Mouse (Mus musculus) lung, embryonic 14.5 days (tissue): ENCODE measurements around the gene Ints4. TPM values are rescaled to one million over a fixed set of nuclear protein-coding genes. Genes with fewer than 3 reads are reported as not detected.

ENCODE experiments used
- ATAC-seq: fragments of 200-750 bp; cut with Nextera tagmentation; 2 replicates; pipeline ENCODE4 v1.8.0; 2017; ENCODE audit warnings: mild to moderate bottlenecking, moderate TSS enrichment, moderate library complexity; ENCODE audit not compliant: insufficient read depth
- DNase-seq: peaks from one replicate; pipeline ENCODE4 v3.0.0-alpha.2; 2015
- H3K27ac ChIP-seq: fragments of 300-500 bp; sonication (generic); 2 replicates; pipeline ENCODE4 v1.5.1; 2014; ENCODE audit warnings: low read depth, mild to moderate bottlenecking, moderate library complexity
- H3K27me3 ChIP-seq: fragments of 300-500 bp; sonication (generic); 2 replicates; pipeline ENCODE4 v1.6.1; 2014; ENCODE audit warnings: low read length, control low read depth; ENCODE audit not compliant: insufficient read depth
- H3K36me3 ChIP-seq: fragments of 300-500 bp; sonication (generic); 2 replicates; pipeline ENCODE4 v1.6.1; 2014; ENCODE audit warnings: control low read depth; ENCODE audit not compliant: insufficient read depth
- H3K4me1 ChIP-seq: fragments of 300-500 bp; sonication (generic); 2 replicates; pipeline ENCODE4 v1.6.1; 2014; ENCODE audit warnings: antibody characterized with exemption, control low read depth; ENCODE audit not compliant: insufficient read depth
- H3K4me2 ChIP-seq: fragments of 300-500 bp; sonication (generic); 2 replicates; pipeline ENCODE4 v1.6.1; 2014; ENCODE audit warnings: mild to moderate bottlenecking
- H3K4me3 ChIP-seq: fragments of 300-500 bp; sonication (generic); 2 replicates; pipeline ENCODE4 v1.5.1; 2014; ENCODE audit warnings: low read depth, low read length
- H3K9ac ChIP-seq: fragments of 300-500 bp; sonication (generic); 2 replicates; pipeline ENCODE4 v1.6.1; 2014
- H3K9me3 ChIP-seq: fragments of 300-500 bp; sonication (generic); 2 replicates; pipeline ENCODE4 v1.6.1; 2016; ENCODE audit warnings: low read depth, low read length, control low read depth
- CTCF ChIP-seq: IDR thresholded peaks from 2 replicates; pipeline ENCODE4 v1.5.1; 2016; ENCODE audit warnings: antibody characterized with exemption, low read depth
- WGBS: fragments of 180-500 bp; shearing (Covaris S2); extraction: QIAGEN DNeasy Blood & Tissue Kit; methylation state at CpG from one replicate; pipeline ENCODE4 v1.1.7; 2014; 5-methylcytosine and 5-hydroxymethylcytosine counted together
- polyA plus RNA-seq: library from polyadenylated mRNA; unstranded; fragments of >200 nt; fragmentation: Nextera tagmentation; extraction: Ambion mirVana; gene quantifications from 2 replicates; pipeline ENCODE4 v1.2.1, GENCODE M21; 2014

Ints4 gene
- polyA plus RNA-seq, 1 experiment from 2014 or later: 62.0 TPM

- TF ChIP-seq CTCF: no peak
- H3K9me3 ChIP-seq: no peaks in the 10 kb centered on the region
- H3K27ac ChIP-seq: no peak overlapping the region
- no peaks in the 10 kb centered on the region for H3K27me3 ChIP-seq
- H3K4me1 ChIP-seq: no peaks in the 10 kb centered on the region
- peaks cover 82% of the 10 kb centered on the region for H3K36me3 ChIP-seq
- H3K4me2 ChIP-seq: no peak overlapping the region
- no peak for DNase-seq
- ATAC-seq: no peak
- no peak overlapping the region for H3K9ac ChIP-seq
- 80% methylated on average over 5 of the region's 5 CpGs for WGBS
- H3K4me3 ChIP-seq: no peak overlapping the region
These were observed 54.8 kb downstream of the Ints4 start for GRCm38 (mm10) chr7:97535531-97535930.

- Histone ChIP-seq H3K4me3 (no peak overlapping the region), H3K36me3 (peaks cover 83% of the 10 kb centered on the region), H3K27ac (no peak overlapping the region), H3K4me2 (no peak overlapping the region), H3K9me3 (no peaks in the 10 kb centered on the region), H3K27me3 (no peaks in the 10 kb centered on the region), H3K9ac (no peak overlapping the region), H3K4me1 (no peaks in the 10 kb centered on the region)
- ATAC-seq: no peak
- TF ChIP-seq CTCF: no peak
- WGBS: 91% methylated on average over 5 of the region's 5 CpGs
- no peak for DNase-seq
These were observed 55.8 kb downstream of the Ints4 start for GRCm38 (mm10) chr7:97536571-97536970.

GRCm38 (mm10) chr7:97546462-97546861 lies 65.7 kb downstream of the Ints4 start:
- no peaks in the 10 kb centered on the region for H3K9me3 ChIP-seq
- DNase-seq (no peak), ATAC-seq (no peak)
- no peak for TF ChIP-seq CTCF
- H3K4me2 ChIP-seq: no peak overlapping the region
- WGBS: 90% methylated on average over 2 of the region's 2 CpGs
- H3K36me3 ChIP-seq: peaks cover 7% of the 10 kb centered on the region
- H3K4me3 ChIP-seq: no peak overlapping the region
- H3K27ac ChIP-seq: no peak overlapping the region
- no peaks in the 10 kb centered on the region for H3K4me1 ChIP-seq
- H3K27me3 ChIP-seq: no peaks in the 10 kb centered on the region
- no peak overlapping the region for H3K9ac ChIP-seq

- no peaks in the 10 kb centered on the region for H3K27me3 ChIP-seq
- no peaks in the 10 kb centered on the region for H3K36me3 ChIP-seq
- H3K4me3 ChIP-seq: no peak overlapping the region
- no peak overlapping the region for H3K27ac ChIP-seq
- TF ChIP-seq CTCF: no peak
- no peak overlapping the region for H3K4me2 ChIP-seq
- ATAC-seq (no peak), DNase-seq (no peak)
- no peaks in the 10 kb centered on the region for H3K9me3 ChIP-seq
- 89% methylated on average over 10 of the region's 10 CpGs for WGBS
- no peak overlapping the region for H3K9ac ChIP-seq
- no peaks in the 10 kb centered on the region for H3K4me1 ChIP-seq
These were observed 68.5 kb downstream of the Ints4 start for GRCm38 (mm10) chr7:97549301-97549700.

GRCm38 (mm10) chr7:97550673-97551072 lies 69.9 kb downstream of the Ints4 start:
- ATAC-seq (no peak), DNase-seq (no peak)
- Histone ChIP-seq H3K9ac (no peak overlapping the region), H3K9me3 (no peaks in the 10 kb centered on the region), H3K36me3 (no peaks in the 10 kb centered on the region), H3K4me3 (no peak overlapping the region), H3K4me1 (no peaks in the 10 kb centered on the region), H3K27me3 (no peaks in the 10 kb centered on the region), H3K4me2 (no peak overlapping the region), H3K27ac (no peak overlapping the region)
- TF ChIP-seq CTCF: no peak
- 88% methylated on average over 9 of the region's 9 CpGs for WGBS

- DNase-seq (no peak), ATAC-seq (no peak)
- no peak overlapping the region for H3K4me3 ChIP-seq
- TF ChIP-seq CTCF: no peak
- no peaks in the 10 kb centered on the region for H3K36me3 ChIP-seq
- 82% methylated on average over 2 of the region's 2 CpGs for WGBS
- H3K27ac ChIP-seq: no peak overlapping the region
- no peaks in the 10 kb centered on the region for H3K9me3 ChIP-seq
- H3K4me2 ChIP-seq: no peak overlapping the region
- no peaks in the 10 kb centered on the region for H3K4me1 ChIP-seq
- no peak overlapping the region for H3K9ac ChIP-seq
- H3K27me3 ChIP-seq: no peaks in the 10 kb centered on the region
These were observed 82.8 kb downstream of the Ints4 start for GRCm38 (mm10) chr7:97563576-97563975.

GRCm38 (mm10) chr7:97569372-97569771 lies 88.6 kb downstream of the Ints4 start:
- DNase-seq: no peak
- Histone ChIP-seq H3K4me2 (no peak overlapping the region), H3K27me3 (no peaks in the 10 kb centered on the region), H3K9me3 (no peaks in the 10 kb centered on the region), H3K36me3 (no peaks in the 10 kb centered on the region), H3K9ac (no peak overlapping the region), H3K4me3 (no peak overlapping the region), H3K4me1 (no peaks in the 10 kb centered on the region), H3K27ac (no peak overlapping the region)
- no peak for ATAC-seq
- no peak for TF ChIP-seq CTCF
- 66% methylated on average over 4 of the region's 4 CpGs for WGBS

GRCm38 (mm10) chr7:97570389-97570788 lies 89.6 kb downstream of the Ints4 start:
- DNase-seq (no peak), ATAC-seq (no peak)
- H3K4me1 ChIP-seq: no peaks in the 10 kb centered on the region
- H3K9me3 ChIP-seq: no peaks in the 10 kb centered on the region
- TF ChIP-seq CTCF: 0 out of 2 replicates have a peak, but pooled peaks have one; percentile 15
- WGBS: 83% methylated on average over 1 of the region's 1 CpGs
- no peak overlapping the region for H3K9ac ChIP-seq
- no peak overlapping the region for H3K27ac ChIP-seq
- no peaks in the 10 kb centered on the region for H3K27me3 ChIP-seq
- no peaks in the 10 kb centered on the region for H3K36me3 ChIP-seq
- no peak overlapping the region for H3K4me3 ChIP-seq
- no peak overlapping the region for H3K4me2 ChIP-seq
